Mouse (Mus musculus): ENCODE results near the gene Nceh1.

Gene Nceh1

DNA sequence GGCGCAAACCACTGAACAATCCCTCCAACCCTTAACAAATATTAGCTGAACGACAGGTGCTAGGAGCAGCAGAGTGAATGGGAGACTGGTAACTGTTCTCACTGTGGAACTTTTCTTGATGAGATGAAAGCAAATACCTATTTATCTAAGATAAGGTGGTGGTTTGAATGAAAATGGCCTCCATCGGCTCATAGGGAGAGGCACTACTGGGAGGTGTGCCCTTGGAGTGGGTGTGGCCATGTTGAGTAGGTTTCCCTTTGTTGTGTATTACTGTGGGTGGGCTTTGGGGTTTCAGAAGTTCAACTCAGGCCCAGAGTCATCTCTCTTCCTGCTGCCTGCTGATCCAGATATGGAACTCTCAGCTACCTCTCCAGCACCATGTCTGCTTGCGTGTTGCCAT lies 8.1 kb downstream of the Nceh1 start:
- DNase-seq (ENCODE audit: low read depth in 2 of 2, low spot score in 2 of 2) = no peak

DNA sequence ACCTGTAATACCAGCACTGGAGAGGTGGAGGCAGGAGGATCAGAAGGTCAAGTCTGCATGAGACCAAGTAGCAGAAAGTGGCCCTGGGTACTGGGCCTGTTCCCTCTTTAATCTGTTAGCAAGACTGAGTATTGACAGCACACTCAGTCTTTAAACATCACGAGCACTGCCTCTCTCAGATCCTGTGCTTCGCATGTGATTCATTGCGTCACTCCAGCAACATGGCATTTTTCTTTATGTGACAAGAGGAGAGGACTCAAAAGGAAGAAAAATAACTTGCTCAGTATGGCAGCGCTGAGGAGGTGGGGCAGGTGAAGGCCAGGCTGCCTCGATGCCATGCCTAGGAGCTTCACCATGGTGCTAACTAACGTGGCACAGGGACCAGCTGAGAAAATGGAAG lies 9.1 kb downstream of the Nceh1 start:
- no peak for DNase-seq (ENCODE audit: low read depth in 2 of 2, low spot score in 2 of 2)

- DNase-seq (ENCODE audit: low read depth in 2 of 2, low spot score in 2 of 2) = peak; percentile 3 to 20
Measured at GRCm38 (mm10) chr3:27193844-27194317, 11.1 kb downstream of the Nceh1 start.

DNA sequence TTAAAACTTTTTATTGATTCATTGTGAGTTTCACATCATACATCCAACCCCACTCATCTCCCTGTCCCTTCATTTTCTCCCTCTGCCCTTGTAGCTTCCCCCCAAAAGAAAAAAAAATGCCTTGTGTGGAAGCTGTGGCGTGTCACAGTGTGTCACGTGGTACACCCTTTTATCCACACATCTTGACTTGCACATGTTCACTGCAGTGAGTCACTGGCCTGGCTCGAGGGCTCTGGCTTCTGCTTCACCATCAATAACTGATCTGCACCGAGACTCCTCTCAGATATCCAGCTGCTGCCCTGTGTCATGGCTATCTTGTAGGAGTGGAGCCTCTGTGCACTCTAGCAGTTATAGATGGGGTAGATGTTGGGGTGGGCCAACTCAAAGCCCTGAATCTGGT lies 12.4 kb downstream of the Nceh1 start:
- no peak for DNase-seq (ENCODE audit: low read depth in 2 of 2, low spot score in 2 of 2)

GRCm38 (mm10) chr3:27195573-27196227 lies 12.9 kb downstream of the Nceh1 start:
- DNase-seq (ENCODE audit: low read depth in 2 of 2, low spot score in 2 of 2) = no peak

GRCm38 (mm10) chr3:27196529-27196928 lies 13.8 kb downstream of the Nceh1 start:
- DNase-seq (ENCODE audit: low read depth in 2 of 2, low spot score in 2 of 2) = no peak

- DNase-seq (ENCODE audit: low read depth in 2 of 2, low spot score in 2 of 2) = no peak
Measured at GRCm38 (mm10) chr3:27197816-27198215, 15.1 kb downstream of the Nceh1 start.

- no peak for DNase-seq (ENCODE audit: low read depth in 2 of 2, low spot score in 2 of 2)
Measured at GRCm38 (mm10) chr3:27199120-27199519, 16.4 kb downstream of the Nceh1 start.

GRCm38 (mm10) chr3:27201728-27202411 lies 19.1 kb downstream of the Nceh1 start:
- DNase-seq (ENCODE audit: low read depth in 2 of 2, low spot score in 2 of 2) = no peak

- no peak for DNase-seq (ENCODE audit: low read depth in 2 of 2, low spot score in 2 of 2)
Measured at GRCm38 (mm10) chr3:27205068-27205467, 22.3 kb downstream of the Nceh1 start.

DNA sequence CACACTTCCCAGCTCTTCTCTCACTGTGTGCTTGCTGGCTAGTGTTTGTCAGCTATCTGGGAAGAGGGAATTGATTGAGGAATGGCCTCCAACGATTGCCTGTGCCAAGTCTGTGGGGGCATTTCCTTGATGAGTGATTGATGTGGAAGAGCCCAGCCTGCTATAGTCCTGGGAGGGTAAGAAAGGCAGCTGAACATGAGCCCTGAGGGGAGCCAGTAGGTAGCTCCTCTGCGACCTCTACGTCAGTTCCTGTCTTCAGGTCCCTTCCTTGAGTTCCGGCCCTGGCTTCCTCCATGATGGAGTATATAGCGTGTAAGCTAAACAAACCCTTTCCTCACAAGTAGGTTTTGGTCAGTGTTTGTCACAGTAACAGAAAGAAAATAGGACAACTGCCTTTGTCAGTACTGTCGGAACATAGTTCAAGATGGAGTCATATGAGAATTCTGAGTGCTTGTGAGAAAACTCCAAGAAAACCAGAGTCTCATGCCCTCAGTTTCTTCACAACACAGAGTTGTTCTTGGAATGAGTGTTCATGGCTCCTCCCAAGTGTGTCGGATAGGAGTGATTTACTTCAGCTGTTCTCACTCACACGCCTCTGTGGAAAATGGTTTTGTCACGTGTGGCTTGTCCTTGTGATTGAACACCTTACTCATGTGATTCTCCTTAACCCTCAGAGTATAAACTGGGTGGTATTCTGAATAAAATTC lies 22.9 kb downstream of the Nceh1 start:
- DNase-seq (ENCODE audit: low read depth in 2 of 2, low spot score in 2 of 2) = no peak

DNA sequence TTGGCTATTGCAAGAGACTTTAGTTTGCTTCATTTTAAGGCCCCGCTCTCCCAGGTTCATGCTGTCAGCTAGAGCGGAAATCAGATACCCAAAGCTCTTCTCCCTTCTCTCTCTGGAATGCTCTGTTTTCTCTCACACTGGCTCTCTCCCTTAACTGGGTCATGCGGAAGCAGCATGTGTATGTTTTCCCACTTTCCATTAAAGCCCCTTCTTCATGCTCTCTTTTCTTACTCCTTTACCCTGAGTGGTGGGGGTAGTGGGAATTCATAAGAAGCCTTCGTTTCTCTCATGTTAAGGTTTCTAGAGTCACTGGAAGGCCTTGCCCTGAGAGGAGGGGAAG lies 23.4 kb downstream of the Nceh1 start:
- no peak for DNase-seq (ENCODE audit: low read depth in 2 of 2, low spot score in 2 of 2)

DNA sequence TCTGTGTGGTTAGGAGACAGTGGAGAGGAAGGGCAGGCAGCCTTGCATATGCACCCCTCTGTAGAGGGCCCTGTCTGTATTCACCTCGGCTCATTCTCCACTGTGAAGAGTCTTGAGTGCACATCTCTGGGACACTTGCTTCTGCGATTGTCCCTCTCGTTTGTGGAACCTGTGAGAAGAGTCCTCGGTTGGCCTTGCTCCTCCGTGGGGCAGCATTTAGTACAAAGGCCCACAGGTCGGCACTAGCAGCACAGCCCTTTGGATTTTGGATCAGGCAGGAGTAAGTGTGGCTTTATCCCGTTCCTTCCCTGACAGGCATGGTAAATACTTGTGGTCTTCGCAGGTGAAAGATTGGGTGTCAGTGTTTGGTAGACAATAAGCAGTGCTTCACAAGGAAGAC lies 23.8 kb downstream of the Nceh1 start:
- DNase-seq (ENCODE audit: low read depth in 2 of 2, low spot score in 2 of 2) = no peak

GRCm38 (mm10) chr3:27209707-27210106 lies 26.9 kb downstream of the Nceh1 start:
- DNase-seq (ENCODE audit: low read depth in 2 of 2, low spot score in 2 of 2) = no peak

DNA sequence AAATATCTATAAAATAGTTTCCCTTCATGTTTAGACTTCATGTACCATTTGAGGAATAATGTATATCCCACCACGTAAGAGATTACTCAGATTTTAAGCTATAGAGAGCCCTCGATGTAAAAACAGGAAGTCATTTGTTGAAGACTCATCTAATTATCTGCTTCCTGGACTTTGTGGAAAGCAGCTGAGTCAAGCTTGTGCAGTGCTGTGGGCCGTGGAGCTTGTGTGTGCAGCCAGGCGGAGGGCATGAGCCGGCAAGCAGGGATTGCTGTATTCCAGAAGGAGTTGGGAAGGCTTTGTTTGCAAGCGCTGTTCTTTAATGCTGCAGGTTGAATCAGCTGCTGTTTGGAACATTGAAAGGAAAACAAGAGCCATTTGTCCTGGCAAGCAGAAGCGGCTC lies 27.5 kb downstream of the Nceh1 start:
- DNase-seq (ENCODE audit: low read depth in 2 of 2, low spot score in 2 of 2) = no peak

- no peak for DNase-seq (ENCODE audit: low read depth in 2 of 2, low spot score in 2 of 2)
Measured at GRCm38 (mm10) chr3:27214016-27214816, 31.5 kb downstream of the Nceh1 start.

DNA sequence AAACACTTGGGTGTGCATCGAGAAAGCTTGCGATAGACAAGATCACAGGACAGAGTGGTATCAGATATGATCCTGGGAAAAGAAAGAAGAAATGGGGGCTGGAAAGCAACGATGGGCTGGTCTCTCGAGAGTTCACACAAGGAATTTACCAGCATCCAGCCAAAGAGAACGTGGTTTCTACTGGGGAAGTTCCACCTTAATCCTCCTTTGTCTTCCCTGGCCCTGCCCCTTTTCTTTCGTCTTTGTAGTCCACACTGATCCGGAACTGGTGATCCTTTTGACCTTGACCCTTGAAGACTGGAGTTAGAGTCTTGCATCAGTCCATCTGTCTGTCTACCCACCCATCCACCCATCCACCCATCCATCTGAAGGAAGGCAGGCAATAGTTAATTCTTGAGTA lies 34.6 kb downstream of the Nceh1 start:
- DNase-seq (ENCODE audit: low read depth in 2 of 2, low spot score in 2 of 2) = no peak

DNA sequence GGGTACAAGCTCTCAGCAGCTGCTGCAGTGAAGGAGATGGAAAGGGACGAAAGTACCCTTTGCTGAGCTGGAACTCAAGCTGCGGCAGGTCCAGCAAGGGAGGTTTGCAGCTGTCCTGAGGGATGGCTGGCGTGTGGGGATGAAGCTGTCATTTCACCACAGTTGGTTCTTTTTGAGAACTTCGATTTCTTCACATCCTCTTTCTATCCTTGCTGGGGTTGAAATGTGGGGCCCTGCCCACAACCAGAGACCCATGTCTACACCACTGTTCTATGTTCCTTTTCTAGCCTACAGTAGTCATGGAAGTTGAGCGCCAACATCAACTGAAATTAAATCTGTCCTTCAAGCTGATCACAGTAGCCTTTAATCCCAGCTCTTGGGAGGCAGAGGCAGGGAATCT lies 35.8 kb downstream of the Nceh1 start:
- no peak for DNase-seq (ENCODE audit: low read depth in 2 of 2, low spot score in 2 of 2)

GRCm38 (mm10) chr3:27222052-27222451 lies 39.3 kb downstream of the Nceh1 start:
- no peak for DNase-seq (ENCODE audit: low read depth in 2 of 2, low spot score in 2 of 2)

GRCm38 (mm10) chr3:27222488-27222887 lies 39.7 kb downstream of the Nceh1 start:
- DNase-seq (ENCODE audit: low read depth in 2 of 2, low spot score in 2 of 2) = no peak

- DNase-seq (ENCODE audit: low read depth in 2 of 2, low spot score in 2 of 2) = no peak
Measured at GRCm38 (mm10) chr3:27227629-27228453, 45.1 kb downstream of the Nceh1 start.

All from CD8-positive naive resting alpha-beta T cell, adult 2 months (primary cell).